Mouse (Mus musculus): ENCODE measurements at regions not wholly inside any gene's neighbourhood (a gene's known extent, or its start where the extent isn't known, plus 50 kb on each side); places are given as distances from the start of the nearest gene placed in this dataset.

DNA sequence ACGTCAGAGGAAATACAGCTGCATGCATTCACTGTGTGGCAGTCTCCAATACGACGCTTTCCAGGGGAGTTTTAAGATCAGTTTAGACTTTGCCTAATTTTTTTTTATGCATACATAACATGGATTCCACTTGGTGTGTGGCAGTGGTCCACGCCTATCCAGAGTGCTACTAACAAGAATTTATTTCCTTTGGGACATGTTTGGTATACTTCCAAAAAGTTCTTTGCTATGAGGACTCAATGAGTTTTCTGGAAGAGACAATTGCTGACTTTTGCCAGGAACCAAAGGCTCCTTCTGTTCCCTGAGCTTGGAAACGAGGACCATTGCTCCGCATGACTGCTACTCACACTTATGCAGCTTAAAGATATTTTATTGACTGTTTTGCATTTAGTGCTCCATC lies 59.2 kb downstream of the Marcks start:
- TF ChIP-seq POLR2A (IDR thresholded peaks at IDR 0.05; ENCODE audit: low read depth, low read length) (no peak), CTCF (conservative IDR thresholded peaks at IDR 0.05; ENCODE audit: insufficient read depth, insufficient read length, low read depth, low read length) (no peak)
